Comparison of ENCODE assay signal across 8 mouse cellular contexts in genomic region chr4:62695946-62696345, GRCm38 (mm10).
DNase-seq lines count a peak whose midpoint lies in the region; ATAC-seq and TF ChIP-seq lines count a peak whose summit lies in the region.

No protein-coding gene starts in this region.

- peaks cover 33% of the 10 kb centered on the region for H3K36me3 ChIP-seq in embryonic facial prominence, embryonic 14.5 days (ENCODE audit: control insufficient read depth, insufficient read depth, low read length)

- H3K27me3 ChIP-seq in embryonic facial prominence, embryonic 14.5 days (replicated peaks; ENCODE audit: control insufficient read depth, insufficient read depth, low read length): no peaks in the 10 kb centered on the region

- TF ChIP-seq POLR2A in lung, adult 2 months (IDR thresholded peaks at IDR 0.05; ENCODE audit: borderline replicate concordance, extremely low read depth, low read depth, low read length): no peak

- peaks cover 17% of the 10 kb centered on the region for H3K4me1 ChIP-seq in embryonic facial prominence, embryonic 14.5 days (ENCODE audit: control insufficient read depth, insufficient read depth, low read length)
- H3K4me1 ChIP-seq in lung, adult 2 months (ENCODE audit: control insufficient read depth, insufficient read depth, low read length): peaks cover 38% of the 10 kb centered on the region

- H3K9me3 ChIP-seq in embryonic facial prominence, embryonic 14.5 days (ENCODE audit: control insufficient read depth, low read length): no peaks in the 10 kb centered on the region

- WGBS in embryonic facial prominence, embryonic 14.5 days: 70% methylated on average over 13 of the region's 13 CpGs
- 49% methylated on average over 13 of the region's 13 CpGs for WGBS in lung, adult 2 months

- peak; percentile 78 for DNase-seq in adrenal gland, postnatal 10 days
- no peak for DNase-seq in adrenal gland, postnatal 25 days
- peak; percentile 57 for DNase-seq in urinary bladder, postnatal 25 days (ENCODE audit: low spot score)
- no peak for DNase-seq in urinary bladder, adult 2 months (ENCODE audit: low spot score)
- DNase-seq in embryonic facial prominence, embryonic 14.5 days (ENCODE audit: low spot score): peak; percentile 94
- DNase-seq in lung, adult 2 months: no peak
- DNase-seq in right cerebral cortex, postnatal 10 days (ENCODE audit: low spot score in 2 of 2): peak; percentile 63 to 69

- 0 out of 2 replicates have a peak overlapping the region, but pooled peaks have one; percentile 28 for H3K27ac ChIP-seq in embryonic facial prominence, embryonic 14.5 days (replicated peaks; ENCODE audit: low read depth, low read length)

- H3K4me2 ChIP-seq in embryonic facial prominence, embryonic 14.5 days (ENCODE audit: low read depth, low read length): no peak overlapping the region

- ATAC-seq in embryonic facial prominence, embryonic 14.5 days (ENCODE audit: low read depth): no peak
- peak; percentile 58 for ATAC-seq in inflammation-experienced regulatory T-cells, adult 6 months

- H3K4me3 ChIP-seq in embryonic facial prominence, embryonic 14.5 days (ENCODE audit: low read depth, low read length): no peak overlapping the region
- H3K4me3 ChIP-seq in lung, adult 2 months (replicated peaks; ENCODE audit: extremely low read depth, low read depth, low read length): no peak overlapping the region

- H3K9ac ChIP-seq in embryonic facial prominence, embryonic 14.5 days (ENCODE audit: low read depth, low read length): no peak overlapping the region

- TF ChIP-seq CTCF in lung, adult 2 months (IDR thresholded peaks at IDR 0.05; ENCODE audit: insufficient read depth, low read length): peak; percentile 11; the same call in 1 of the 2 replicates

Comparison
In these comparisons a context has a peak if more than half of its experiments do, and no peak if none do; other contexts are left out.
1. DNase-seq: peak in adrenal gland, postnatal 10 days (single experiment), urinary bladder, postnatal 25 days (single experiment), embryonic facial prominence, embryonic 14.5 days (single experiment) and right cerebral cortex, postnatal 10 days (2 of 2); none in adrenal gland, postnatal 25 days (single experiment), urinary bladder, adult 2 months (single experiment) and lung, adult 2 months (single experiment).